Mouse (Mus musculus) gonadal fat pad, adult 2 months (tissue): Measurements from ENCODE around the gene Slc22a16. TPM values are rescaled to one million over a fixed set of nuclear protein-coding genes. Genes with fewer than 3 reads are reported as not detected.
"Not testable (repeated sequence)": the region's sequence is repeated elsewhere in the genome, so short reads cannot be mapped to it uniquely, and the experiment has no call there.

Experiments
- DNase-seq: peaks from one replicate; pipeline ENCODE4 v3.0.0-alpha.2; 2012; ENCODE audit warnings: low read depth
- polyA plus RNA-seq: library from polyadenylated mRNA; depleted of rRNA; stranded (reverse); fragments of >200 nt; gene quantifications from 2 replicates; pipeline ENCODE4 v1.2.3, GENCODE M21; 2012; rRNA removed

Slc22a16 gene
- 0.23 and 0.67 TPM in 2 replicates for polyA plus RNA-seq

GRCm38 (mm10) chr10:40570036-40570435 lies at the start of gene Slc22a16:
TSS of gene Slc22a16 (plus strand) at chr10:40570336.
- no peak for DNase-seq

DNA sequence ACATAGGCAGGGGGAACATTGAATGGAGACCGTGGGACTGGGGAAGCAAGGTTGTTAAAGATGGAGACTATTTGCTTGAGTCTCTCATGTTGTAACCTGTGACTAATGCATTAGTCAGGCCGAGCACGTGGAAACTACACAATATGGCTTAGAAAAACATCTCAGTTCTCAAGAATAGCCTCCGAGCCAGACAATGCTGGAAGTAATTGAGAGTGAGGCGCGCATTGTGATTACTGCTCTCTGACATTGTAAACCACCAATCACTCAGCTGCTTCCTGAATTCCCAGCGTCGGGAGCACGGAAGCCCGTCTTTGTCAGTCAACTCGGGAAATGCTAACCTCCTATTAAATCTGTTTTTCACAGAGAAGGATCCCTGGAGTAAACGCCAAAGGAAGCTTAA lies 48.6 kb upstream of the Slc22a16 start:
- no peak for DNase-seq

DNA sequence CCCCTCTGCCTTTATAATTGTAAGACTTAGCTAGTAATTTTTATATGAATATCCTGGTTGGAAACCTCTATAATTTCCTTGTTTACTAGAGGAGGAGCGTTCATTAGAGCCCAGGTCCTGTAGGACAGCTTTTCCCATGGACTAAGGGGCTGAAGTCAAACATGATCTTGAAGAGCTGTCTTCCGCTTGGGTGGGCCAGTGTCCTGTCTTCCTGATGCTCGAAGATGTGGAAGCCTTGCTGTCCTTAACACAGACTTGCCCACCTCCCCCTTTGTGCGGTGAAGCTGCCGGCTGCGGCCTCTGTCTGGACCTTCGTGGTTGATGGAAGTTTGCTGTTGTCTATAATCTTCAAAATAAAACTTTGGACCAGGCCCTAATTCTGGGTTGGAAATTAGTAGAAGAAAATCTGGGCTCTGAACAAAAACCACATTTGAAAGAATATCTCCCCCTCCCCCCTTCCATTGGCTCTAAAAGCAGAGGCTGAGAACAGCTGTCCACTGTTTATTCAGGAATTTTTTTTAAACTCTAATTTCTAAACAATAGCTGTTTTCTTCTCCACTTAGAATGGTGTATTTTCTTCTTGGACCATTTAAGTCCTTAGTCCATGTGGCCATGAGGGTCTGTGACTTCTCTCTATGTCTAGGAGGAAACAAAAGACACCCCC lies 46.7 kb upstream of the Slc22a16 start:
- DNase-seq, result no peak

GRCm38 (mm10) chr10:40524032-40524806 lies 45.9 kb upstream of the Slc22a16 start:
- no peak for DNase-seq

DNA sequence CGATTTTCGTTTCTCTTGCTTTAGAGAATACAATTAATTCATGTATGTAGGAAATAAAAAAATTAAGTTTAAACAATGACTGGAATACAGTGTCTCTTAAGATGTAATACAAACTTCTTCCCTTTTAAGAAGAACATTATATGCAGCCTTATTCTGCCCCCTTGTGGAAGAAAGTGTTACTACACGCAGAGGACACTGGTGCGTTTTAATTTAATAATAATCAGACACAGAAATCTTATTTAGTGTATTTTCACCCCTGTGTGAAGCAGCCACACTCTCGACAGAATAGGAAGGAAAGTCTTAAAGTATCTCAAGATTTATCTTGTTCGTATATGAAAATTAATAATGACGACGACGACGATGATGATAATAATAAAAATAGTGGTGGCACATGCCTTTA lies 45.1 kb upstream of the Slc22a16 start:
- DNase-seq, result no peak

DNA sequence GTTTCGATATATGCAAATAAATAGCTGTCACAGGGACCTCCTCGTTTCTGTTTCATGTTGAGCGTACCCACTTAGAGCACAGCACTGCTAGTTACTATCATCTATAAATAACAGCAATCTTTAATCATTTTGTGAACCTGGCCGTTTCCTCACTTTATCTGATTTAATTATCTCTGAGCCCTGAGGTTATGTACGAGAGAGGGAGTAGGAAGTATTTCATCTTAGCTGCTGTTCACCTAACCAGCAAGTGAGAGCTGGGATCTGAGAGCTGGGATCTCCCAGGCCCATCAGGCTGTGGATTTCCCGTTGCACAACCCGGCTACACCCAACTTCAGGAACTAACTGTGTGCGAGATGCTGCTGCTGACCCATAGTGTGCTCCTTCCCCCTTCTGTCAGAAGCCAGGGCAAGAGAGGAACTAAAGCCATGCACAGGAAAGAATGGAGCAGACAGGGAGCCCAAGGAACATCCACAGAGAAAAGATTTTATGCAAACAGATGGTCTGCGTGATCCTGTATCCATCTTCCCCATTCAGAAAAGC lies 44.5 kb upstream of the Slc22a16 start:
- DNase-seq, result no peak

GRCm38 (mm10) chr10:40526301-40526761 lies 43.8 kb upstream of the Slc22a16 start:
- no peak for DNase-seq

DNA sequence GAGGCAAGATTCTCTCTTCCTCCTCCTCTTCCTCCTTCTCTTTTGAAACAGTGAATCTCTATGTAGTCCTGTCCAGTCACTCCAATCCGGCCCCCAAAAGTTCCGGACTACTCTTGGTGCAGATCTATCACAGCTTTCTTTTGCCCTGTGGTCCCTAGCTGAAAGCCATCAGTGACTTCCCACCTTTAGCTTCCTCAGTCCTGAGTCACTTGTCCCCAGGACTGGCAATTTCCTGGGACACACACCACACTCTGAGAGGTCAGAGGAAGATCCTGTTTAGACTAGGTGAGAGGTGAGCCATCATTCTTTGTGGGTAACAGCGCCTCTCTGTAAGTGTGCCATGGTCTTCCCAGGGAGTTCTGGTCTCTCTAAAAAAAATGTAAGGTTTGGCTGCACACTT lies 43.1 kb upstream of the Slc22a16 start:
- no peak for DNase-seq

DNA sequence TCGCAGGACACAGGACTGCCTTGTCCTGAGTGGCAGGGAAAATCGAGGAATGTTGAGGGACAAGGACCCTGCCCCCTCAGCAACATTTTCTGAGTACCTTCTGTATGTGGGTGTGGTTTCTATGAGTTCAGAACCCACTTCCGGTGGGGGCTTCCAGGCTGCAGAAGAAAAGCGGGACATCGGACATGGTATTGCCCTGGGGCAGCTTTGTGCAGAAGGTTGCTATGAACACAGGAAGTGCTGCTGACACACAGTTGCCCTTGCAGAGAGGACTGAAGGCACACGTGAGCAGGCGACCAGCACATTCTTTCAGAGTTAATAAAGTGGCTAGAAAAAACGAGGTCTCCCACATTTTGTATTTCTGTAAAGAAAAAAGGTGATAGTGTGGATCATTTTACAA lies 42.6 kb upstream of the Slc22a16 start:
- DNase-seq, result no peak

- no peak for DNase-seq
These were observed 41.5 kb upstream of the Slc22a16 start for GRCm38 (mm10) chr10:40528668-40529067.

DNA sequence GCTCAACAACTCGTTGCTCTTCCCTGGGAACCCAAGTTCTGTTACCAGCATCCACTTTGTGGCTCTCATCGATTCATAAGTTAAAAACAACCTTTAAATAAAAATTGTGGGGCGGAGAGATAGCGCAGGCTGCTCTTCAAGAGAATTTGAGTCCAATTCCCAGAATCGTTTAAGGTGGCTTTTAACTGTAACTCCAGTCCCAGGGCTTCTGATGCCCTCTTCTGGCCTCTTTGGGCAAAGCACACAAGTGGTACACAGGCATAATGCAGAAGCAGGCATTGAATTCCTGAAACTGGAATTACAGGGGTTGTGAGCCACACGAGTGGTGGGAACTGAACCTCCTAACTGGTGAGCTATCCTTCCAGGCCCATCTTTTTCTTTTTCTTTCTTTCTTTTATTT lies 40.5 kb upstream of the Slc22a16 start:
- DNase-seq, result no peak

GRCm38 (mm10) chr10:40530661-40531060 lies 39.5 kb upstream of the Slc22a16 start:
- no peak for DNase-seq

- not testable (repeated sequence) for DNase-seq
These were observed 37.5 kb upstream of the Slc22a16 start for GRCm38 (mm10) chr10:40532586-40532985.

- no peak for DNase-seq
These were observed 28.8 kb upstream of the Slc22a16 start for GRCm38 (mm10) chr10:40541351-40541750.

- DNase-seq, result no peak
These were observed 20.8 kb upstream of the Slc22a16 start for GRCm38 (mm10) chr10:40549317-40549716.

- no peak for DNase-seq
These were observed 18.3 kb upstream of the Slc22a16 start for GRCm38 (mm10) chr10:40551801-40552200.

GRCm38 (mm10) chr10:40565695-40566094 lies 4.4 kb upstream of the Slc22a16 start:
- DNase-seq, result not testable (repeated sequence)

GRCm38 (mm10) chr10:40575912-40576634 lies 5.9 kb downstream of the Slc22a16 start:
- DNase-seq, result no peak

GRCm38 (mm10) chr10:40583584-40584255 lies 13.6 kb downstream of the Slc22a16 start:
- DNase-seq, result no peak

GRCm38 (mm10) chr10:40592186-40592585 lies 22.1 kb downstream of the Slc22a16 start:
- no peak for DNase-seq

DNA sequence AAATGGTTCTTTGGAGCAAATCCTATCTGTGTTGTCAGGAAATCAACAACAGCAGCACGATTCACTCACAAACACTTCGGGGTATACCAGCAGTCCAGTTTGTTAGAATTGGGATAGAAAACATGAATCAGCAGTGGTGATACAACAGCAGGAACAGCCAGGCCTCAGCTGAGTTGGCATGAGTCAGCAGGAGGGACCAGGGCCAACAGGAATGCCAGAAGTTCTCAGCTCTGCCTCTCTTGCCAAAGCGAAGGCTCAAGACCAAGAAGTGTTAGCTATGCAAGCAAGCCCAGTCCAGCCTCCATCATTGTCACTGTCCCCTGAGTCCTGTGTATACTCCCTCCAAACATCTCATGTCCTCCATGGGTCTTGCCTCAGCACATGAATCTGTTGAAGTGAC lies 27.0 kb downstream of the Slc22a16 start:
- no peak for DNase-seq
